Mouse (Mus musculus): ENCODE data around the gene Mpv17. TPM values are rescaled to one million over a fixed set of nuclear protein-coding genes. Genes with fewer than 3 reads are reported as not detected.
A peak's percentile ranks its signal among the peaks of the same experiment; 100 is the strongest.

The Mpv17 gene
- polyA plus RNA-seq, 1 experiment from 2014 or later, result 17.6 TPM

- Histone ChIP-seq H3K9me3 (ENCODE audit: low read length) (peaks cover 3% of the 10 kb centered on the region; the same call in 1 of the 2 replicates), H3K4me2 (ENCODE audit: low read depth, low read length) (no peak overlapping the region), H3K36me3 (replicated peaks; ENCODE audit: insufficient read depth, low read length) (peaks cover 78% of the 10 kb centered on the region), H3K4me3 (ENCODE audit: low read depth, low read length) (no peak overlapping the region), H3K27me3 (ENCODE audit: insufficient read depth, low read length) (no peaks in the 10 kb centered on the region), H3K9ac (replicated peaks) (no peak overlapping the region), H3K4me1 (ENCODE audit: insufficient read depth) (peaks cover 21% of the 10 kb centered on the region), H3K27ac (ENCODE audit: low read depth) (no peak overlapping the region)
- no peak for TF ChIP-seq EP300 (IDR thresholded peaks at IDR 0.05; ENCODE audit: low read depth)
- peak; percentile 39 for TF ChIP-seq CTCF (IDR thresholded peaks at IDR 0.05; ENCODE audit: low read depth)
- 83% methylated on average over 9 of the region's 9 CpGs for WGBS (ENCODE audit: insufficient replicate concordance)
- DNase-seq (peak; percentile 39), ATAC-seq (no peak)
Measured at GRCm38 (mm10) chr5:31199893-31200292, 45.8 kb upstream of the Mpv17 start.

DNA sequence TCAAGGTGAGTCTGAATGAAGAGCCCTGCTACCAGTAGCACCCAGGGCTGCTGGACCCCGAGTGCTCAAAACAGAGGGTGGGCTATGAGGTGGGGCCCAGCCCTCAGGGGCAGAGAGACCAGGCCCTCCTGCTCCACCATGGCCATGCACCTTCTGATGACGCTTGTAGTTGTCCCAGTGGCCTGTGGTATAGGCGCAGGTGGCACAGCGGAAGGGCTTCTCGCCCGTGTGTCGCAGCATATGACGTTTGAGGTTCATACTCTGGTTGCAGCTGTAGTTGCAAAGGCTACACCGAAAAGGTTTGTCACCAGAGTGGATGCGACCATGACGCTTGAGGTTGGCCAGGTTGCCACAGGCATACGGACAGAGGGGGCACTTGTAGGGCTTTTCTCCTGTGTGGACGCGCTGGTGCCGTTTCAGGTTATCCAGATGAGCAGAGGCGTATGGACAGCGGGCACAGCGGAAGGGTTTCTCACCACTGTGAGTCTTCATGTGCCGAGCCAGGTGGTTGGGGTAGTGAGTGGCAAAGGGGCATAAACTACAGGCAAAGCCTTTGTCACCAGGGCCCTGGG lies 45.4 kb upstream of the Mpv17 start:
- DNase-seq (no peak), ATAC-seq (no peak)
- TF ChIP-seq CTCF (IDR thresholded peaks at IDR 0.05; ENCODE audit: low read depth) (no peak), EP300 (IDR thresholded peaks at IDR 0.05; ENCODE audit: low read depth) (no peak)
- no peaks in the 10 kb centered on the region for H3K27me3 ChIP-seq (ENCODE audit: insufficient read depth, low read length)
- H3K4me1 ChIP-seq (ENCODE audit: insufficient read depth), result peaks cover 26% of the 10 kb centered on the region
- H3K9ac ChIP-seq (replicated peaks), result no peak overlapping the region
- H3K9me3 ChIP-seq (ENCODE audit: low read length), result peaks cover 3% of the 10 kb centered on the region; the same call in 1 of the 2 replicates
- H3K27ac ChIP-seq (ENCODE audit: low read depth), result no peak overlapping the region
- peaks cover 78% of the 10 kb centered on the region for H3K36me3 ChIP-seq (replicated peaks; ENCODE audit: insufficient read depth, low read length)
- WGBS (ENCODE audit: insufficient replicate concordance), result 93% methylated on average over 19 of the region's 19 CpGs
- H3K4me3 ChIP-seq (ENCODE audit: low read depth, low read length), result no peak overlapping the region
- no peak overlapping the region for H3K4me2 ChIP-seq (ENCODE audit: low read depth, low read length)

GRCm38 (mm10) chr5:31198616-31199320 lies 44.7 kb upstream of the Mpv17 start:
- H3K27me3 ChIP-seq (ENCODE audit: insufficient read depth, low read length), result no peaks in the 10 kb centered on the region
- no peak for ATAC-seq
- 85% methylated on average over 5 of the region's 5 CpGs for WGBS (ENCODE audit: insufficient replicate concordance)
- H3K27ac ChIP-seq (ENCODE audit: low read depth), result no peak overlapping the region
- H3K4me2 ChIP-seq (ENCODE audit: low read depth, low read length), result no peak overlapping the region
- no peak overlapping the region for H3K4me3 ChIP-seq (ENCODE audit: low read depth, low read length)
- TF ChIP-seq CTCF (IDR thresholded peaks at IDR 0.05; ENCODE audit: low read depth) (no peak), EP300 (IDR thresholded peaks at IDR 0.05; ENCODE audit: low read depth) (no peak)
- peaks cover 3% of the 10 kb centered on the region; the same call in 1 of the 2 replicates for H3K9me3 ChIP-seq (ENCODE audit: low read length)
- H3K9ac ChIP-seq (replicated peaks), result no peak overlapping the region
- no peak for DNase-seq
- peaks cover 72% of the 10 kb centered on the region for H3K36me3 ChIP-seq (replicated peaks; ENCODE audit: insufficient read depth, low read length)
- H3K4me1 ChIP-seq (ENCODE audit: insufficient read depth), result peaks cover 31% of the 10 kb centered on the region

GRCm38 (mm10) chr5:31198170-31198569 lies 44.1 kb upstream of the Mpv17 start:
- H3K4me1 ChIP-seq (ENCODE audit: insufficient read depth), result peaks cover 31% of the 10 kb centered on the region
- ATAC-seq (no peak), DNase-seq (no peak)
- no peak overlapping the region for H3K4me3 ChIP-seq (ENCODE audit: low read depth, low read length)
- H3K27ac ChIP-seq (ENCODE audit: low read depth), result no peak overlapping the region
- peaks cover 3% of the 10 kb centered on the region; the same call in 1 of the 2 replicates for H3K9me3 ChIP-seq (ENCODE audit: low read length)
- no peak overlapping the region for H3K4me2 ChIP-seq (ENCODE audit: low read depth, low read length)
- no peak for TF ChIP-seq CTCF (IDR thresholded peaks at IDR 0.05; ENCODE audit: low read depth)
- H3K9ac ChIP-seq (replicated peaks), result no peak overlapping the region
- peaks cover 66% of the 10 kb centered on the region for H3K36me3 ChIP-seq (replicated peaks; ENCODE audit: insufficient read depth, low read length)
- no peaks in the 10 kb centered on the region for H3K27me3 ChIP-seq (ENCODE audit: insufficient read depth, low read length)
- WGBS (ENCODE audit: insufficient replicate concordance), result 76% methylated on average over 9 of the region's 9 CpGs

DNA sequence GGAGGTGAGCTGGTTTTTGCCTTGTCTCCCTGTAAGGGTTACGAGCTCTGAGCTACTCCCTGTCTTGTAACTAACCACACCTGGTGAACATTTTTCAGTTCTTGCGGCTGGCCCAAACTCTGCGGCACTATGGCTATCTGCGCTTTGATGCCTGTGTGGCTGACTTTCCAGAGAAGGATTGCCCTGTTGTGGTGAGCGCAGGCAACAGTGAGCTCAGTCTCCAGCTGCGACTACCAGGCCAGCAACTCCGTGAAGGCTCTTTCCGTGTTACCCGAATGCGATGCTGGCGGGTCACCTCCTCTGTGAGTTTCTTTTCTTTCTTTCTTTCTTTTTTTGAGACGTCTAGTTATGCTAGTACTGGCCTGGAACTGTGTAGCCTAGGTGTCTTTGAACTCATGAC lies 43.0 kb upstream of the Mpv17 start:
- H3K27me3 ChIP-seq (ENCODE audit: insufficient read depth, low read length), result no peaks in the 10 kb centered on the region
- TF ChIP-seq CTCF (IDR thresholded peaks at IDR 0.05; ENCODE audit: low read depth) (no peak), EP300 (IDR thresholded peaks at IDR 0.05; ENCODE audit: low read depth) (no peak)
- H3K36me3 ChIP-seq (replicated peaks; ENCODE audit: insufficient read depth, low read length), result peaks cover 60% of the 10 kb centered on the region
- no peak for ATAC-seq
- H3K4me2 ChIP-seq (ENCODE audit: low read depth, low read length), result no peak overlapping the region
- no peak overlapping the region for H3K9ac ChIP-seq (replicated peaks)
- no peak overlapping the region for H3K27ac ChIP-seq (ENCODE audit: low read depth)
- no peak for DNase-seq
- no peak overlapping the region for H3K4me3 ChIP-seq (ENCODE audit: low read depth, low read length)
- peaks cover 25% of the 10 kb centered on the region for H3K4me1 ChIP-seq (ENCODE audit: insufficient read depth)
- WGBS (ENCODE audit: insufficient replicate concordance), result 90% methylated on average over 12 of the region's 12 CpGs
- H3K9me3 ChIP-seq (ENCODE audit: low read length), result peaks cover 3% of the 10 kb centered on the region; the same call in 1 of the 2 replicates

- no peak overlapping the region for H3K4me2 ChIP-seq (ENCODE audit: low read depth, low read length)
- DNase-seq (no peak), ATAC-seq (no peak)
- H3K36me3 ChIP-seq (replicated peaks; ENCODE audit: insufficient read depth, low read length), result peaks cover 60% of the 10 kb centered on the region
- TF ChIP-seq CTCF (IDR thresholded peaks at IDR 0.05; ENCODE audit: low read depth), result no peak
- TF ChIP-seq EP300 (IDR thresholded peaks at IDR 0.05; ENCODE audit: low read depth), result no peak
- peaks cover 24% of the 10 kb centered on the region for H3K4me1 ChIP-seq (ENCODE audit: insufficient read depth)
- H3K9ac ChIP-seq (replicated peaks), result no peak overlapping the region
- no peak overlapping the region for H3K4me3 ChIP-seq (ENCODE audit: low read depth, low read length)
- peaks cover 3% of the 10 kb centered on the region; the same call in 1 of the 2 replicates for H3K9me3 ChIP-seq (ENCODE audit: low read length)
- no peaks in the 10 kb centered on the region for H3K27me3 ChIP-seq (ENCODE audit: insufficient read depth, low read length)
- 91% methylated on average over 10 of the region's 10 CpGs for WGBS (ENCODE audit: insufficient replicate concordance)
- H3K27ac ChIP-seq (ENCODE audit: low read depth), result no peak overlapping the region
Measured at GRCm38 (mm10) chr5:31196207-31196606, 42.2 kb upstream of the Mpv17 start.

All from liver, postnatal 0 days (tissue).